Mouse (Mus musculus) heart, embryonic 10.5 days (tissue): Measurements from ENCODE around the gene Tmem53. TPM values are rescaled to one million over a fixed set of nuclear protein-coding genes. Genes with fewer than 3 reads are reported as not detected.
A peak's percentile ranks its signal among the peaks of the same experiment; 100 is the strongest.

Experiments used
- DNase-seq: peaks from one replicate; pipeline ENCODE4 v3.0.0-alpha.2; 2017; ENCODE audit warnings: low spot score
- H3K27ac ChIP-seq: fragments of 300-500 bp; sonication (generic); 2 replicates; pipeline ENCODE4 v1.5.1; 2016; ENCODE audit warnings: mild to moderate bottlenecking
- H3K27me3 ChIP-seq: fragments of 300-500 bp; sonication (generic); 2 replicates; pipeline ENCODE4 v1.6.1; 2016; ENCODE audit warnings: mild to moderate bottlenecking; ENCODE audit not compliant: poor library complexity, insufficient read depth, severe bottlenecking
- H3K36me3 ChIP-seq: fragments of 300-500 bp; sonication (generic); 2 replicates; pipeline ENCODE4 v1.6.1; 2016; ENCODE audit warnings: mild to moderate bottlenecking, moderate library complexity
- H3K4me1 ChIP-seq: fragments of 300-500 bp; sonication (generic); 2 replicates; pipeline ENCODE4 v1.6.1; 2016; ENCODE audit warnings: mild to moderate bottlenecking
- H3K4me3 ChIP-seq: fragments of 300-500 bp; sonication (generic); 2 replicates; pipeline ENCODE4 v1.5.1; 2016; ENCODE audit warnings: mild to moderate bottlenecking, moderate library complexity
- H3K9me3 ChIP-seq: fragments of 300-500 bp; sonication (generic); 2 replicates; pipeline ENCODE4 v1.6.1; 2016; ENCODE audit warnings: mild to moderate bottlenecking, moderate library complexity
- WGBS: fragments of 180-500 bp; shearing (Covaris S2); methylation state at CpG from one replicate; pipeline ENCODE4 v1.1.7; 2016; 5-methylcytosine and 5-hydroxymethylcytosine counted together
- polyA plus RNA-seq: library from polyadenylated mRNA; unstranded; fragments of >200 nt; fragmentation: Nextera tagmentation; extraction: Ambion mirVana; gene quantifications from 2 replicates; pipeline ENCODE4 v1.2.1, GENCODE M21; 2016

Gene Tmem53
- polyA plus RNA-seq, 1 experiment from 2014 or later: 11.0 TPM

GRCm38 (mm10) chr4:117276281-117276711 lies 24.5 kb downstream of the Tmem53 start:
- no peak for DNase-seq
- H3K36me3 ChIP-seq: peaks cover 94% of the 10 kb centered on the region
- peaks cover 26% of the 10 kb centered on the region for H3K4me1 ChIP-seq
- 91% methylated on average over 17 of the region's 17 CpGs for WGBS
- no peaks in the 10 kb centered on the region; the same call in 1 of the 2 replicates for H3K27me3 ChIP-seq
- peaks cover 10% of the 10 kb centered on the region for H3K9me3 ChIP-seq
- no peak overlapping the region for H3K27ac ChIP-seq
- no peak overlapping the region for H3K4me3 ChIP-seq

DNA sequence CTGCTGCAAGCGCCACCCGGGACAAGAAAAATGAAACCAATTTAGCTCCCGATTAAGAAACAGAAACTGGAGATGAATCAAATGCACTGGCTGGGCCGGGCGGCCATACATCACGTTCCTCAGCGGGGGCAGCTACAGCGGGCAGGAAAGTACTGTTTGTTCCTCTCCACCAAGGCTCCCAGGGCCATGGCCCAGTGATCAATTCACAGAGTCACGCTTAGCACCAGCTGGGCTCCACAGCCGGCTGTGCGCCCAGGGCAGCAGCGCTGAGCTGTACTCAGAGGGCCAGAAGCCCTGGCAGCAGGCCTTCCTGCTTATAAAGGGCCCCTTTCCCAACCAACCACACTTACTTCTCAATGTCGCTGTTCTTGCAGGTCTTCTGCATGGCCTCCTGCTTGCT lies 25.3 kb downstream of the Tmem53 start:
- no peak overlapping the region for H3K27ac ChIP-seq
- peaks cover 10% of the 10 kb centered on the region for H3K9me3 ChIP-seq
- H3K4me1 ChIP-seq: peaks cover 28% of the 10 kb centered on the region
- WGBS: 92% methylated on average over 13 of the region's 13 CpGs
- no peak overlapping the region for H3K4me3 ChIP-seq
- no peak for DNase-seq
- peaks cover 94% of the 10 kb centered on the region for H3K36me3 ChIP-seq
- no peaks in the 10 kb centered on the region; the same call in 1 of the 2 replicates for H3K27me3 ChIP-seq

- Histone ChIP-seq H3K36me3 (peaks cover 93% of the 10 kb centered on the region), H3K4me1 (peaks cover 30% of the 10 kb centered on the region), H3K27ac (no peak overlapping the region), H3K27me3 (no peaks in the 10 kb centered on the region; the same call in 1 of the 2 replicates), H3K4me3 (no peak overlapping the region), H3K9me3 (peaks cover 10% of the 10 kb centered on the region)
- WGBS: 90% methylated on average over 7 of the region's 7 CpGs
- DNase-seq: no peak
Measured at GRCm38 (mm10) chr4:117277687-117278086, 25.9 kb downstream of the Tmem53 start.

GRCm38 (mm10) chr4:117278381-117279252 lies 26.9 kb downstream of the Tmem53 start:
- Histone ChIP-seq H3K36me3 (peaks cover 92% of the 10 kb centered on the region), H3K9me3 (peaks cover 10% of the 10 kb centered on the region), H3K4me3 (no peak overlapping the region), H3K27me3 (no peaks in the 10 kb centered on the region; the same call in 1 of the 2 replicates), H3K4me1 (peaks cover 36% of the 10 kb centered on the region), H3K27ac (no peak overlapping the region)
- WGBS: 88% methylated on average over 10 of the region's 10 CpGs
- DNase-seq: no peak

GRCm38 (mm10) chr4:117279253-117279642 lies 27.5 kb downstream of the Tmem53 start:
- no peak overlapping the region for H3K27ac ChIP-seq
- 56% methylated on average over 2 of the region's 2 CpGs for whole genome bisulfite sequencing
- no peak overlapping the region for H3K4me3 ChIP-seq
- H3K4me1 ChIP-seq: peaks cover 42% of the 10 kb centered on the region
- H3K36me3 ChIP-seq: peaks cover 92% of the 10 kb centered on the region
- no peak for DNase-seq
- peaks cover 7% of the 10 kb centered on the region for H3K9me3 ChIP-seq
- H3K27me3 ChIP-seq: no peaks in the 10 kb centered on the region; the same call in 1 of the 2 replicates

- peaks cover 54% of the 10 kb centered on the region for H3K4me1 ChIP-seq
- H3K27ac ChIP-seq: no peak overlapping the region
- peaks cover 92% of the 10 kb centered on the region for H3K36me3 ChIP-seq
- no peak for DNase-seq
- H3K4me3 ChIP-seq: no peak overlapping the region
- no peaks in the 10 kb centered on the region for H3K9me3 ChIP-seq
- no peaks in the 10 kb centered on the region; the same call in 1 of the 2 replicates for H3K27me3 ChIP-seq
- WGBS: 90% methylated on average over 8 of the region's 8 CpGs
Measured at GRCm38 (mm10) chr4:117280397-117280930, 28.7 kb downstream of the Tmem53 start.

DNA sequence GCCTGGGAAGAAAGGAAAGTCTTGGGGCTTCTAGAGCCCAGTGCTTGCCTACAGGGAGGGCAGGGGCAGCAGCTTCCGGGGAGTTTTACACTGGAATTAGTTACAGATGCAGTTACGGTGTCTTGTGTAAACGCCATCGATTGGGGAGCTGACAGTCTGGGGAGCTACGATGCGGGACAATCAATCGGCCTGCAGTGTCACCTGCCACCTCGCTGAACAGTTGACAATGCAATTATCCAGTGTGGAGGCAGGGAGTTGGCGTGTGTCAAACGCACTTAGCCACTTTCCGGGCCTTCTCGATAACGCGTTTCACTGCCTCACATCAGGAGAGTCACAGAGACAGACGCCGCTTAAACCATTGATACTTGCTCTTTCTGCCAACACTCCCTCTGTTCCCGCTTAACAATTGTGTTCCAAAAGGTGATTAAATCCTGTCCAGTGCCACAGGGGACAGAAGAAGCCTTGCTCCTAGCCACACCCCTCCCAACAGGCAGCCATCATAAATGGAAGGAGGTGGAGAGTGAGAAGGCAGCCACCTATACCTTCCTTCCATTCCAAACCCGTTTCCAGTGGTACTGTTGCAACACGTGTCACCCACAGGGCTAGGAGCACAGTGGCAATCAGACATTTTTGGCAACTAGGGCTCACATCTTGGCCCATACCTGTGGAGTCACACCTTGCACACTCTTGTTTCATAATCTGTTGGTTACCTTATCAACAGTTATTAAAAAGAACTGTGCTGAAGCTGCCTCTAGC lies 29.5 kb downstream of the Tmem53 start:
- no peaks in the 10 kb centered on the region; the same call in 1 of the 2 replicates for H3K27me3 ChIP-seq
- H3K4me1 ChIP-seq: peaks cover 59% of the 10 kb centered on the region
- no peak overlapping the region for H3K27ac ChIP-seq
- WGBS: 77% methylated on average over 19 of the region's 19 CpGs
- H3K36me3 ChIP-seq: peaks cover 92% of the 10 kb centered on the region
- H3K4me3 ChIP-seq: no peak overlapping the region
- no peaks in the 10 kb centered on the region for H3K9me3 ChIP-seq
- no peak for DNase-seq

GRCm38 (mm10) chr4:117283271-117284191 lies 31.8 kb downstream of the Tmem53 start:
- peaks cover 87% of the 10 kb centered on the region for H3K36me3 ChIP-seq
- DNase-seq: no peak

DNA sequence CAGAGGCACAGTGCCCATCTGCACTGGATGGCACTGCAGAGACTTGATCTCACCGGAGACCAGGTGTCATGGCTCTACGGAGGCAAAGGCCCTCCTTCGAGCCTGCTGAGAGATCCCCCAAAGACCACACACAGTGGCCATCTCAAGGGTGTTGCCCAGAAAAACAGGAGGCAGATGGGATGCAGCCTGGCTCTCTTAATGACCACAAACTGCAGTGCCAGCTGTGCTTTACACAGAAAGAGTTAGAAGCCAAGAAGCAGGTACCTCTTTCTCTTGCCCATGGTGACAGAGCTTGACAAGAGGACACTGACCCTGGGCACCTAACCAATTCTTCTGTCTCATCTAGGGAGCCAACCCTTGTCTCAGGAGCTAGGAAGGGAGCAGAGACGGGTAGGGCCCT lies 32.6 kb downstream of the Tmem53 start:
- Histone ChIP-seq H3K36me3 (peaks cover 79% of the 10 kb centered on the region), H3K4me3 (no peak overlapping the region), H3K27me3 (no peaks in the 10 kb centered on the region; the same call in 1 of the 2 replicates), H3K4me1 (peaks cover 69% of the 10 kb centered on the region), H3K27ac (no peak overlapping the region), H3K9me3 (no peaks in the 10 kb centered on the region)
- 62% methylated on average over 4 of the region's 4 CpGs for WGBS
- DNase-seq: no peak

More at GRCm38 (mm10) chr4:117283271-117284191, 31.8 kb downstream of the Tmem53 start:
- Histone ChIP-seq H3K27ac (peak overlapping the region; percentile 67), H3K27me3 (no peaks in the 10 kb centered on the region; the same call in 1 of the 2 replicates), H3K4me3 (peak overlapping the region; percentile 38), H3K4me1 (peaks cover 72% of the 10 kb centered on the region), H3K9me3 (no peaks in the 10 kb centered on the region)
- 19% methylated on average over 22 of the region's 22 CpGs for WGBS

- peaks cover 46% of the 10 kb centered on the region for H3K36me3 ChIP-seq
- H3K27me3 ChIP-seq: no peaks in the 10 kb centered on the region
- H3K4me3 ChIP-seq: peak overlapping the region; percentile 86
- 24% methylated on average over 25 of the region's 25 CpGs for WGBS
- no peaks in the 10 kb centered on the region for H3K9me3 ChIP-seq
- H3K4me1 ChIP-seq: peaks cover 49% of the 10 kb centered on the region
- DNase-seq: no peak
- peak overlapping the region; percentile 97 for H3K27ac ChIP-seq
Measured at GRCm38 (mm10) chr4:117288277-117288926, 36.7 kb downstream of the Tmem53 start.

- DNase-seq: peak; percentile 93
- Histone ChIP-seq H3K4me1 (peaks cover 42% of the 10 kb centered on the region), H3K36me3 (peaks cover 39% of the 10 kb centered on the region), H3K4me3 (peak overlapping the region; percentile 86), H3K9me3 (no peaks in the 10 kb centered on the region), H3K27me3 (no peaks in the 10 kb centered on the region), H3K27ac (peak overlapping the region; percentile 97)
- under 1% methylated on average over 65 of the region's 80 CpGs for WGBS
Measured at GRCm38 (mm10) chr4:117288927-117289801, 37.4 kb downstream of the Tmem53 start.
